ENCODE assay signal across 8 mouse cellular contexts in the genomic region with DNA sequence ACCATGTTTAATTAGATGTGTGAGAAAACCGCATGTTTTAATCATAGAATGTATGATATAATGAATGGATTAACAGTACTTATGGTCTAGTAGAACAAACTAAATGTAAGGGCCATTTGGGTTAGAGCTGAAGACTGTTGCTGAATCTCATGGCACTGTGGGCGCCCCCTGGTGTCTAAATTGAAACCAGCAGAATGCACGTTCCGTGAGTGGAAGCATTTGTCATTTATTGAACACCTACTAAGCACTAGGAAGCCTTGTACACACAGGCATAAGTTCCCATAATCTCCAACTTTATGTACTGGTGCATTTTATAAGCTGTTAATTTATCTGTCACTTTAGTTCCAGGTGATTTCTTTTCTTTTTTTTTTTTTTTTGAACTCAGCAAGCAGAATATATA. TPM values are rescaled to one million over a fixed set of nuclear protein-coding genes. Genes with fewer than 3 reads are reported as not detected.
DNase-seq lines count a peak whose midpoint lies in the region; ATAC-seq and TF ChIP-seq lines count a peak whose summit lies in the region.

No protein-coding gene starts in this region.

- DNase-seq in urinary bladder, postnatal 14 days (ENCODE audit: low spot score), result peak; percentile 70
- DNase-seq in urinary bladder, postnatal 10 days (ENCODE audit: low spot score), result no peak
- peak; percentile 65 to 68 for DNase-seq in adrenal gland, adult 18-20 months (ENCODE audit: low spot score in 2 of 2)
- DNase-seq in hindbrain, postnatal 0 days (ENCODE audit: low spot score), result peak; percentile 37
- DNase-seq in right cerebral cortex, postnatal 36 days (ENCODE audit: low spot score in 2 of 2), result peak; percentile 20 to 32

- H3K4me3 ChIP-seq in hindbrain, postnatal 0 days (ENCODE audit: low read length), result no peak overlapping the region
- H3K4me3 ChIP-seq in liver, embryonic 12.5 days, result no peak overlapping the region
- no peak overlapping the region for H3K4me3 ChIP-seq in forebrain, embryonic 12.5 days (replicated peaks)

- no peak overlapping the region for H3K9ac ChIP-seq in hindbrain, postnatal 0 days (replicated peaks; ENCODE audit: low read length)
- no peak overlapping the region for H3K9ac ChIP-seq in liver, embryonic 12.5 days
- no peak overlapping the region for H3K9ac ChIP-seq in forebrain, embryonic 12.5 days

- peak; percentile 62 for TF ChIP-seq CTCF in hindbrain, postnatal 0 days (IDR thresholded peaks at IDR 0.05; ENCODE audit: low read depth)

- H3K36me3 ChIP-seq in hindbrain, postnatal 0 days (ENCODE audit: insufficient read depth, low read length), result no peaks in the 10 kb centered on the region
- peaks cover 63% of the 10 kb centered on the region for H3K36me3 ChIP-seq in liver, embryonic 12.5 days
- H3K36me3 ChIP-seq in forebrain, embryonic 12.5 days (replicated peaks), result no peaks in the 10 kb centered on the region

- H3K4me2 ChIP-seq in hindbrain, postnatal 0 days (ENCODE audit: low read depth, low read length), result no peak overlapping the region
- peak overlapping the region; percentile 29 for H3K4me2 ChIP-seq in liver, embryonic 12.5 days
- no peak overlapping the region for H3K4me2 ChIP-seq in forebrain, embryonic 12.5 days

- ATAC-seq in common myeloid progenitor, adult 5-6 weeks (replicated peaks; ENCODE audit: low read depth, poor library complexity, severe bottlenecking), result peak; percentile 45
- ATAC-seq in hindbrain, postnatal 0 days, result no peak
- peak; percentile 31; the same call in 1 of the 2 replicates for ATAC-seq in liver, embryonic 12.5 days
- no peak for ATAC-seq in forebrain, embryonic 12.5 days (ENCODE audit: low FRiP score)

- 44% methylated on average over 4 of the region's 4 CpGs for WGBS in hindbrain, postnatal 0 days
- 17% methylated on average over 4 of the region's 4 CpGs for WGBS in liver, embryonic 12.5 days (ENCODE audit: insufficient replicate concordance)
- 48% methylated on average over 4 of the region's 4 CpGs for WGBS in forebrain, embryonic 12.5 days

- H3K27me3 ChIP-seq in hindbrain, postnatal 0 days (ENCODE audit: insufficient read depth, low read length), result no peaks in the 10 kb centered on the region
- no peaks in the 10 kb centered on the region for H3K27me3 ChIP-seq in liver, embryonic 12.5 days (replicated peaks)
- no peaks in the 10 kb centered on the region for H3K27me3 ChIP-seq in forebrain, embryonic 12.5 days

- no peak overlapping the region for H3K27ac ChIP-seq in hindbrain, postnatal 0 days
- H3K27ac ChIP-seq in liver, embryonic 12.5 days, result no peak overlapping the region
- H3K27ac ChIP-seq in forebrain, embryonic 12.5 days, result no peak overlapping the region

- H3K9me3 ChIP-seq in hindbrain, postnatal 0 days (ENCODE audit: low read length), result no peaks in the 10 kb centered on the region
- no peaks in the 10 kb centered on the region for H3K9me3 ChIP-seq in liver, embryonic 12.5 days (replicated peaks)
- no peaks in the 10 kb centered on the region for H3K9me3 ChIP-seq in forebrain, embryonic 12.5 days

- H3K4me1 ChIP-seq in hindbrain, postnatal 0 days (ENCODE audit: insufficient read depth, low read length), result no peaks in the 10 kb centered on the region
- peaks cover 87% of the 10 kb centered on the region for H3K4me1 ChIP-seq in liver, embryonic 12.5 days
- no peaks in the 10 kb centered on the region for H3K4me1 ChIP-seq in forebrain, embryonic 12.5 days

RNA-seq across cellular contexts. Expression of a gene that starts 10.4 kb away (rescaled TPM):
- 1 to 10 TPM; 2.2 to 4.9 TPM for total RNA-seq in adrenal gland, adult 18-20 months (2021)
- 180 and 192 TPM in 2 replicates for total RNA-seq in common myeloid progenitor, adult 5-6 weeks (2017)
- total RNA-seq in hindbrain, postnatal 0 days (2014; rRNA removed), result 4.5 and 5.0 TPM in 2 replicates
- 1.9 and 2.0 TPM in 2 replicates for polyA plus RNA-seq in hindbrain, postnatal 0 days (2015; fragmentation: Nextera tagmentation; extraction: Ambion mirVana)
- 36.9 and 39.3 TPM in 2 replicates for polyA plus RNA-seq in liver, embryonic 12.5 days (2016; fragmentation: Nextera tagmentation; extraction: Ambion mirVana)
- 4.7 and 4.9 TPM in 2 replicates for polyA plus RNA-seq in forebrain, embryonic 12.5 days (2016; fragmentation: Nextera tagmentation; extraction: Ambion mirVana)

Comparison
In these comparisons a context has a peak if more than half of its experiments do, and no peak if none do; other contexts are left out.
1. ATAC-seq: peak in common myeloid progenitor, adult 5-6 weeks (single experiment) and liver, embryonic 12.5 days (single experiment); none in hindbrain, postnatal 0 days (single experiment) and forebrain, embryonic 12.5 days (single experiment).
2. RNA of a gene that starts 10.4 kb away (total RNA-seq): 180 to 192 TPM in common myeloid progenitor, adult 5-6 weeks; 4.5 to 5.0 TPM in hindbrain, postnatal 0 days and 2.2 to 4.9 TPM in adrenal gland, adult 18-20 months; every median in the first group is over 10 times any median in the second.